Mouse (Mus musculus) C2C12 (cell line): ENCODE measurements at regions not wholly inside any gene's neighbourhood (a gene's known extent, or its start where the extent isn't known, plus 50 kb on each side); places are given as distances from the start of the nearest gene placed in this dataset.

Experiments
- H3K27me3 ChIP-seq: one replicate; pipeline ENCODE4 v1.6.1; 2011; ENCODE audit not compliant: control insufficient read depth, insufficient read depth, insufficient read length
- H3K36me3 ChIP-seq: one replicate; pipeline ENCODE4 v1.6.1; 2011; ENCODE audit not compliant: control insufficient read depth, insufficient read depth
- H3K4me3 ChIP-seq: one replicate; pipeline ENCODE4 v1.5.1; 2011; ENCODE audit warnings: mild to moderate bottlenecking, control low read depth; ENCODE audit not compliant: poor library complexity, insufficient read depth, severe bottlenecking
- H3K79me2 ChIP-seq: one replicate; pipeline ENCODE4 v1.6.1; 2011; ENCODE audit not compliant: control insufficient read depth, insufficient read depth
- H3K79me3 ChIP-seq: one replicate; pipeline ENCODE4 v1.6.1; 2011; ENCODE audit warnings: low read depth, control low read depth
- H3ac ChIP-seq: one replicate; pipeline ENCODE3; 2011; ENCODE audit warnings: low read depth; ENCODE audit not compliant: control insufficient read depth, insufficient read length
- CEBPB ChIP-seq: IDR thresholded peaks from one replicate; pipeline ENCODE4 v1.6.1; 2011; ENCODE audit warnings: low read depth, mild to moderate bottlenecking, control low read depth, moderate library complexity
- CTCF ChIP-seq: IDR thresholded peaks from one replicate; pipeline ENCODE4 v1.5.1; 2011; ENCODE audit not compliant: control insufficient read depth, insufficient read depth, insufficient read length
- FOSL1 ChIP-seq: IDR thresholded peaks from one replicate; pipeline ENCODE4 v1.8.0; 2011; ENCODE audit warnings: mild to moderate bottlenecking, low read length; ENCODE audit not compliant: poor library complexity, insufficient read depth, severe bottlenecking
- MAX ChIP-seq: IDR thresholded peaks from one replicate; pipeline ENCODE4 v1.6.1; 2011; ENCODE audit warnings: mild to moderate bottlenecking, control low read depth
- MYOD1 ChIP-seq: IDR thresholded peaks from one replicate; pipeline ENCODE4 v1.6.1; 2011; ENCODE audit warnings: low read depth; ENCODE audit not compliant: control insufficient read depth, insufficient read length
- MYOG ChIP-seq: IDR thresholded peaks from one replicate; pipeline ENCODE4 v1.6.1; 2011; ENCODE audit not compliant: control insufficient read depth, insufficient read length; ENCODE audit errors: extremely low read depth
- USF1 ChIP-seq: IDR thresholded peaks from one replicate; pipeline ENCODE4 v1.6.1; 2011; ENCODE audit warnings: low read depth, mild to moderate bottlenecking, control low read depth, moderate library complexity

DNA sequence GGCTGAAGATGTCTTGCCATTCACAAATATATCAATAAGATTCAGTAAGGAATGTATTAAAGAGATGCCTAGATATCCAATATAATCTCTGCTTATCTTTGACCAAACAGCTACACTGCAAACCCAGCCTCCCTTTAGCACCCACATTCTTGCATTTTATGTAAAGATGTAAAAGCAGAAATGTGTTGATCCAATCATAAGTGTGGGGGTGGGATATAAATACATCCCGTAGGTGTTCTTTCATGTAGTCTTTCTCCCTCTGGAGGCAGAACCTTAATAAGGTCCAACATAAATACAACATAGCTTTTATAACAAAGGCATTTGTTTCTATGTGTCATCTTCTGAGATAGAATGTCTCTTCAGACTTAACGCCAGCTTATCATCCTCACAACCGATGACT lies 637.1 kb upstream of the Flrt2 start:
- TF ChIP-seq USF1: no peak
- no peak for TF ChIP-seq CTCF
- TF ChIP-seq CEBPB: no peak
- TF ChIP-seq MAX: no peak
- TF ChIP-seq MYOD1: no peak
- no peak for TF ChIP-seq MYOG
- TF ChIP-seq FOSL1: no peak
- Histone ChIP-seq H3K4me3 (no peak overlapping the region), H3K79me2 (no peaks in the 10 kb centered on the region), H3K36me3 (no peaks in the 10 kb centered on the region), H3K79me3 (no peaks in the 10 kb centered on the region), H3K27me3 (no peaks in the 10 kb centered on the region), H3ac (no peak overlapping the region)

DNA sequence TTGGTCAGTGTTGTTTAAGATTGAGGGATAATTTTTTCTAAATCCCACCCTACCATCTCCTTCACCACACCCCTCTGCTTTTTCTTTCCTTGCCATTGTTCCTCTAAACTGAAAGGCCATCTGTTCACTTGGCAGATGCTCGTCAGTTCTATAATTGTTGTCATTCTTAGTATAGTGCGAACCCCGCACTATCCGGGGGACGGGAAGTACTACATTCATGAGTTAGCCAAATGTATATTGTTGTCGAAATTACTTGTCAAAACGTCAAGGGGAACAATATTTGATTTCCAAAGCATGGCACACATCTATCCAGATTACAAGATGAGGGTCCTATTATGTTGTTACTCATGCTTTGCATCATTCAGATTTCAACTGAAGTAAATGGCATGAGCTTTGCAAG lies 635.1 kb upstream of the Flrt2 start:
- H3K4me3 ChIP-seq: no peak overlapping the region
- H3K27me3 ChIP-seq: no peaks in the 10 kb centered on the region
- no peak overlapping the region for H3ac ChIP-seq
- no peak for TF ChIP-seq FOSL1
- TF ChIP-seq MYOG: no peak
- TF ChIP-seq USF1: no peak
- TF ChIP-seq MAX: no peak
- no peak for TF ChIP-seq CTCF
- no peak for TF ChIP-seq MYOD1
- TF ChIP-seq CEBPB: no peak
- H3K36me3 ChIP-seq: no peaks in the 10 kb centered on the region
- no peaks in the 10 kb centered on the region for H3K79me3 ChIP-seq
- H3K79me2 ChIP-seq: no peaks in the 10 kb centered on the region

- no peaks in the 10 kb centered on the region for H3K79me2 ChIP-seq
- no peaks in the 10 kb centered on the region for H3K27me3 ChIP-seq
- H3K4me3 ChIP-seq: no peak overlapping the region
- H3K36me3 ChIP-seq: no peaks in the 10 kb centered on the region
- no peak for TF ChIP-seq CEBPB
- TF ChIP-seq MYOG: no peak
- no peak for TF ChIP-seq CTCF
- no peak for TF ChIP-seq MAX
- TF ChIP-seq MYOD1: no peak
- TF ChIP-seq FOSL1: no peak
- TF ChIP-seq USF1: no peak
- no peaks in the 10 kb centered on the region for H3K79me3 ChIP-seq
- no peak overlapping the region for H3ac ChIP-seq
Observed at GRCm38 (mm10) chr12:95059396-95059795, 632.6 kb upstream of the Flrt2 start.

DNA sequence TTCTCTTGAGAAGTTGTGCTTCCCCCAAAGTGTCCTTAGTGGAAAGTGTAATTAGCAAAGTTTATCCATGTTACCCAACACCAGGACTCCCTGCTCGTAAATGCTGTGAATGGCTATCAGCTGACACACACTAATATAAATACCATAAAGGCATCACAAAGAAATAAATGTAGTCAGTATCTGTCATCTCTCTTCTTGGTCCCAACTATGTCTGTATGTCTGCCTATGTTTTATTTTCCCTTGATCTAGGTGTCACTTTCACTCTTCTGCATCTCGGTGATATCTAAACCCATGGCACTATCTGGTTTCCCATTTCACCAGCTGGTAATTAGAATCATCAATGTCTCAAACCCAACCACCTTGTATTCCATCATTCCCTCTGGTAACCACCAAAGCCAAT lies 619.7 kb upstream of the Flrt2 start:
- no peaks in the 10 kb centered on the region for H3K36me3 ChIP-seq
- no peaks in the 10 kb centered on the region for H3K79me3 ChIP-seq
- no peak overlapping the region for H3K4me3 ChIP-seq
- TF ChIP-seq CTCF: no peak
- TF ChIP-seq CEBPB: no peak
- no peak for TF ChIP-seq MYOD1
- TF ChIP-seq FOSL1: no peak
- no peak for TF ChIP-seq USF1
- no peak for TF ChIP-seq MAX
- TF ChIP-seq MYOG: no peak
- H3ac ChIP-seq: no peak overlapping the region
- no peaks in the 10 kb centered on the region for H3K27me3 ChIP-seq
- H3K79me2 ChIP-seq: no peaks in the 10 kb centered on the region

GRCm38 (mm10) chr12:95119223-95119952 lies 572.6 kb upstream of the Flrt2 start:
- TF ChIP-seq CTCF: no peak
- H3K79me2 ChIP-seq: no peaks in the 10 kb centered on the region
- no peaks in the 10 kb centered on the region for H3K36me3 ChIP-seq
- H3K27me3 ChIP-seq: no peaks in the 10 kb centered on the region
- H3ac ChIP-seq: no peak overlapping the region
- no peak overlapping the region for H3K4me3 ChIP-seq
- H3K79me3 ChIP-seq: no peaks in the 10 kb centered on the region

DNA sequence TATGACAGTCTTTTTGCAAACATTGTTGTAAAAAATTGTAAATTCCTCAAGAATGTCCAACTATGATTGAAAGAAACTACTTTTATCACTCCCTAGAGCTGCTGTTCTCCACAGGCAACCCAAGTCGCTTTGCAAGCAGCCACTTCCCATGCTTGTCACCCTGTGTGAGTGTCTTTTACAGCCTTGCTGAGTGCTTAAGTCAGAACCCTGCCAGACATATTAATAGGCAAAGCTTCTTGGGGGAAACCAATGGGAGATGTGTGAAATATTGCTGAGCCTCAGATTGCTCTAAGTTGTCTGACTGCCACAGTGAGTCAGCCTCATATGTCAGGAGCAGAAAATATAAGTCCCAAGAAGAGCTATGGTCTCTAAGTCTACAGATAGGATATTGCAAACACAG lies 559.2 kb upstream of the Flrt2 start:
- H3K36me3 ChIP-seq: no peaks in the 10 kb centered on the region
- H3K79me2 ChIP-seq: no peaks in the 10 kb centered on the region
- no peaks in the 10 kb centered on the region for H3K79me3 ChIP-seq
- H3ac ChIP-seq: no peak overlapping the region
- no peaks in the 10 kb centered on the region for H3K27me3 ChIP-seq
- no peak overlapping the region for H3K4me3 ChIP-seq
- TF ChIP-seq MYOG (no peak), CEBPB (no peak), USF1 (no peak), CTCF (no peak), MYOD1 (no peak), MAX (no peak), FOSL1 (no peak)

GRCm38 (mm10) chr12:95133482-95133881 lies 558.5 kb upstream of the Flrt2 start:
- Histone ChIP-seq H3K36me3 (no peaks in the 10 kb centered on the region), H3K79me3 (no peaks in the 10 kb centered on the region), H3K4me3 (no peak overlapping the region), H3K79me2 (no peaks in the 10 kb centered on the region), H3ac (no peak overlapping the region), H3K27me3 (no peaks in the 10 kb centered on the region)
- TF ChIP-seq CEBPB (no peak), FOSL1 (no peak), MYOD1 (no peak), MYOG (no peak), USF1 (no peak), CTCF (no peak), MAX (no peak)
